Mouse (Mus musculus) kidney, embryonic 16.5 days (tissue): ENCODE measurements around the gene Erlec1. TPM values are rescaled to one million over a fixed set of nuclear protein-coding genes. Genes with fewer than 3 reads are reported as not detected.

Source experiments
- ATAC-seq: fragments of 200-750 bp; cut with Nextera tagmentation; 2 replicates; pipeline ENCODE4 v1.8.0; 2017; ENCODE audit warnings: moderate TSS enrichment; ENCODE audit not compliant: low FRiP score, low TSS enrichment
- H3K27ac ChIP-seq: fragments of 300-500 bp; sonication (generic); 2 replicates; pipeline ENCODE4 v1.5.1; 2014; ENCODE audit warnings: low read length
- H3K27me3 ChIP-seq: fragments of 300-500 bp; sonication (generic); 2 replicates; pipeline ENCODE4 v1.6.1; 2014; ENCODE audit warnings: low read length, control low read depth, mixed read lengths; ENCODE audit not compliant: insufficient read depth
- H3K36me3 ChIP-seq: fragments of 300-500 bp; sonication (generic); 2 replicates; pipeline ENCODE4 v1.6.1; 2014; ENCODE audit warnings: low read length, control low read depth, mixed read lengths; ENCODE audit not compliant: insufficient read depth
- H3K4me1 ChIP-seq: fragments of 300-500 bp; sonication (generic); 2 replicates; pipeline ENCODE4 v1.6.1; 2014; ENCODE audit warnings: low read length, control low read depth, mixed read lengths; ENCODE audit not compliant: insufficient read depth
- H3K4me2 ChIP-seq: fragments of 300-500 bp; sonication (generic); replicated peaks from 2 replicates; pipeline ENCODE4 v1.6.1; 2014; ENCODE audit warnings: low read depth, low read length
- H3K4me3 ChIP-seq: fragments of 300-500 bp; sonication (generic); 2 replicates; pipeline ENCODE4 v1.5.1; 2014; ENCODE audit warnings: mild to moderate bottlenecking, low read length
- H3K9ac ChIP-seq: fragments of 300-500 bp; sonication (generic); replicated peaks from 2 replicates; pipeline ENCODE4 v1.6.1; 2014; ENCODE audit warnings: low read length
- H3K9me3 ChIP-seq: fragments of 300-500 bp; sonication (generic); 2 replicates; pipeline ENCODE4 v1.6.1; 2016; ENCODE audit warnings: low read length, control low read depth
- WGBS: fragments of 180-500 bp; shearing (Covaris S2); extraction: QIAGEN DNeasy Blood & Tissue Kit; methylation state at CpG from one replicate; pipeline ENCODE4 v1.1.7; 2014; 5-methylcytosine and 5-hydroxymethylcytosine counted together
- polyA plus RNA-seq: library from polyadenylated mRNA; unstranded; fragments of >200 nt; fragmentation: Nextera tagmentation; extraction: Ambion mirVana; gene quantifications from 2 replicates; pipeline ENCODE4 v1.2.1, GENCODE M21; 2015

Gene Erlec1
- polyA plus RNA-seq, 1 experiment from 2014 or later = 12.8 TPM

- Histone ChIP-seq H3K4me3 (no peak overlapping the region), H3K36me3 (no peaks in the 10 kb centered on the region), H3K9ac (no peak overlapping the region), H3K9me3 (no peaks in the 10 kb centered on the region), H3K4me2 (no peak overlapping the region), H3K4me1 (no peaks in the 10 kb centered on the region), H3K27me3 (no peaks in the 10 kb centered on the region), H3K27ac (no peak overlapping the region)
- no peak for ATAC-seq
- WGBS = 88% methylated on average over 2 of the region's 2 CpGs
Measured at GRCm38 (mm10) chr11:30888153-30888552, 66.0 kb downstream of the Erlec1 start.

- Histone ChIP-seq H3K4me2 (peak within 1 kb of the TSS; percentile 88), H3K4me1 (no peaks in the 10 kb centered on the region), H3K36me3 (no peaks in the 10 kb centered on the region), H3K9me3 (no peaks in the 10 kb centered on the region), H3K27me3 (no peaks in the 10 kb centered on the region), H3K9ac (peak within 1 kb of the TSS; percentile 45), H3K4me3 (peak within 1 kb of the TSS; percentile 54), H3K27ac (no peak within 1 kb of the TSS)
- ATAC-seq = peak; percentile 99
- WGBS = 4% methylated on average over 41 of the region's 41 CpGs
Measured at GRCm38 (mm10) chr11:30885171-30885871, 68.8 kb downstream of the Erlec1 start, which contains the start of the genes Gpr75 and Asb3. Gpr75 (plus strand) TSS chr11:30885358. Asb3 (plus strand) TSS chr11:30885416.

Other genes starting within 250 kb of the Erlec1 start
- gene Psme4, start 182.6 kb downstream of the Erlec1 start, polyA plus RNA-seq = 13.2 and 14.6 TPM in 2 replicates
- 0.10 TPM in 1 of 2 replicates, not detected in the other for gene Gpr75, start 69.0 kb downstream of the Erlec1 start, polyA plus RNA-seq
- 28.5 and 30.9 TPM in 2 replicates for gene Asb3, start 68.9 kb downstream of the Erlec1 start, polyA plus RNA-seq
- gene Chac2, start 32.0 kb upstream of the Erlec1 start, polyA plus RNA-seq = 18.3 and 19.8 TPM in 2 replicates
- not detected in 2 replicates for gene Gm17332, start 228.1 kb upstream of the Erlec1 start, polyA plus RNA-seq